Mouse (Mus musculus) midbrain, postnatal 0 days (tissue): Measurements from ENCODE around the gene Lrrc74a. TPM values are rescaled to one million over a fixed set of nuclear protein-coding genes. Genes with fewer than 3 reads are reported as not detected.
A peak's percentile ranks its signal among the peaks of the same experiment; 100 is the strongest.

Source experiments
- ATAC-seq: fragments of 200-750 bp; cut with Nextera tagmentation; 2 replicates; pipeline ENCODE4 v1.8.0; 2017; ENCODE audit warnings: moderate number of reproducible peaks, mild to moderate bottlenecking, moderate TSS enrichment, moderate library complexity; ENCODE audit not compliant: low FRiP score
- DNase-seq: peaks from one replicate; pipeline ENCODE4 v3.0.0-alpha.2; 2015; ENCODE audit warnings: low spot score
- H3K27ac ChIP-seq: fragments of 300-500 bp; sonication (generic); 2 replicates; pipeline ENCODE4 v1.5.1; 2014; ENCODE audit warnings: low read depth, mild to moderate bottlenecking, low read length, mixed read lengths
- H3K27me3 ChIP-seq: fragments of 300-500 bp; sonication (generic); 2 replicates; pipeline ENCODE4 v1.6.1; 2014; ENCODE audit warnings: low read length, control low read depth, mixed read lengths; ENCODE audit not compliant: insufficient read depth
- H3K36me3 ChIP-seq: fragments of 300-500 bp; sonication (generic); 2 replicates; pipeline ENCODE4 v1.6.1; 2014; ENCODE audit warnings: low read length, control low read depth, mixed read lengths; ENCODE audit not compliant: insufficient read depth
- H3K4me1 ChIP-seq: fragments of 300-500 bp; sonication (generic); 2 replicates; pipeline ENCODE4 v1.6.1; 2014; ENCODE audit warnings: mild to moderate bottlenecking, control low read depth, antibody characterized with exemption, low read length, mixed read lengths; ENCODE audit not compliant: insufficient read depth
- H3K4me2 ChIP-seq: fragments of 300-500 bp; sonication (generic); 2 replicates; pipeline ENCODE4 v1.6.1; 2014; ENCODE audit warnings: low read depth, mild to moderate bottlenecking, low read length, mixed read lengths; ENCODE audit not compliant: poor library complexity, severe bottlenecking
- H3K4me3 ChIP-seq: fragments of 300-500 bp; sonication (generic); 2 replicates; pipeline ENCODE4 v1.5.1; 2014; ENCODE audit warnings: low read depth, mild to moderate bottlenecking, low read length, moderate library complexity
- H3K9ac ChIP-seq: fragments of 300-500 bp; sonication (generic); replicated peaks from 2 replicates; pipeline ENCODE4 v1.6.1; 2014; ENCODE audit warnings: mild to moderate bottlenecking, low read length, moderate library complexity, mixed read lengths; ENCODE audit not compliant: poor library complexity, severe bottlenecking
- H3K9me3 ChIP-seq: fragments of 300-500 bp; sonication (generic); 2 replicates; pipeline ENCODE4 v1.6.1; 2016; ENCODE audit warnings: low read length, control low read depth
- CTCF ChIP-seq: IDR thresholded peaks from 2 replicates; pipeline ENCODE4 v1.5.1; 2016; ENCODE audit warnings: antibody characterized with exemption, mild to moderate bottlenecking
- WGBS: fragments of 180-500 bp; shearing (Covaris S2); extraction: QIAGEN DNeasy Blood & Tissue Kit; methylation state at CpG from one replicate; pipeline ENCODE4 v1.1.7; 2014; 5-methylcytosine and 5-hydroxymethylcytosine counted together
- polyA plus RNA-seq: library from polyadenylated mRNA; unstranded; fragments of >200 nt; fragmentation: Nextera tagmentation; extraction: Ambion mirVana; gene quantifications from 2 replicates; pipeline ENCODE4 v1.2.1, GENCODE M21; 2015
- total RNA-seq: library from RNA; depleted of rRNA; stranded (reverse); fragments of >200 nt; gene quantifications from 2 replicates; pipeline ENCODE4 v1.2.3, GENCODE M21; 2014

Gene Lrrc74a
- total and polyA plus RNA-seq, 2 experiments from 2014 or later = not detected

DNA sequence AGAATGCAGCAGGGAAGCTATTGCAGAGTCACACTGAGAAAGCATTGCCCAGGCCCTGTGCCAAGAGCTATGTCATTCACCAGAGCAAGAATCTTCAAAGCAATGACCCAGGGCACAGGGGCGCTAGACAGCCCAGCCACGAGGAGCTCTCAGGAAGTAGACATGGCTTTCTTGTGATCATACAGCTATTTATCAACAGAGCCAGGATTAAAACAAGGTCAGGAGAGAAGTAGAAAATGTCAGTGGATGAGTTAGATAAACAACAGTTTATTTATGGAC lies 56.6 kb downstream of the Lrrc74a start:
- H3K4me1 ChIP-seq = peaks cover 10% of the 10 kb centered on the region
- no peak overlapping the region for H3K4me3 ChIP-seq
- H3K36me3 ChIP-seq = no peaks in the 10 kb centered on the region
- H3K9ac ChIP-seq = peak overlapping the region; percentile 29; the same call in 1 of the 2 replicates
- no peak overlapping the region for H3K4me2 ChIP-seq
- DNase-seq = peak; percentile 77
- TF ChIP-seq CTCF = 0 out of 2 replicates have a peak, but pooled peaks have one; percentile 1
- no peak for ATAC-seq
- H3K27me3 ChIP-seq = no peaks in the 10 kb centered on the region
- peak overlapping the region; percentile 63; the same call in 1 of the 2 replicates for H3K27ac ChIP-seq
- H3K9me3 ChIP-seq = no peaks in the 10 kb centered on the region
- WGBS = 10% methylated on average over 2 of the region's 2 CpGs

DNA sequence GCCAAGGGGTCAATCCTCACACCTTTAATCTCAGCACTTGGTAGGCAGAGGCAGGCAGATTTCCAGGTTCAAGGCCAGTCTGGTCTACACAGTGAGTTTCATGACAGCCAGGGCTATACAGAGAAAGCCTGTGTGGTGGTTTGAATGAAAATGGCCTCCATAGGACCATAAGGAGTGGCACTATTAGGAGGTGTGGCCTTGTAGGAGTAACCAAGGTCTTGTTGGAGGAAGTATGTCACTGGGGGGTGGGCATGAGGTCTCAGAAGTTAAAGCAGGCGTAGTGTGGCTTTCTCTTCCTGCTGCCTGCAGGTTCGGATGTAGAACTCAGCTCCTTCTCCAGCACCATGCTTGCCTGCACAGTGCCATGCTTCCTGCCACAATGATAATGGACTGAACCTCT lies 57.8 kb downstream of the Lrrc74a start:
- H3K4me1 ChIP-seq = peaks cover 8% of the 10 kb centered on the region
- H3K36me3 ChIP-seq = no peaks in the 10 kb centered on the region
- WGBS = 90% methylated on average over 2 of the region's 2 CpGs
- no peak overlapping the region for H3K27ac ChIP-seq
- no peak for TF ChIP-seq CTCF
- no peaks in the 10 kb centered on the region for H3K27me3 ChIP-seq
- no peak overlapping the region for H3K9ac ChIP-seq
- no peak overlapping the region for H3K4me3 ChIP-seq
- no peaks in the 10 kb centered on the region for H3K9me3 ChIP-seq
- DNase-seq = no peak
- no peak for ATAC-seq
- no peak overlapping the region for H3K4me2 ChIP-seq

DNA sequence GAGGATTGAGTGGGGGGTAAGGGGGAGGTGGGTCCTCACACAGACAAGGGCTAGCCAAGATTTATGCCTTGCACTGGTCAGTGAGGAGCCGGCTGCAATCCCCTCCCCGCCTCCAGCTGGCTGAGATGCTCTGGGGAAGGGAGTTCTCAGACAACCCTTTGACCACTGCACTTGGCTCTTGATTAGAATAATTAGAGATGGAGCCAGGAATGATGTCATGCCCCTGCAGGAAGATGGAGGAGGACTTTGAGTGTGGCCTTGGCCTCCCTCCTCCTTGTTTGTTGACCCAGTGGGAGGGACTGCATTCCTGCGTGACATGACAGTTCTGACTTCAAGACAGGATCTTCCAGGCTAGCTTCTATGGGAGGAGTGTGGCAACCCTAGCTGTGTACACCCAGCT lies 59.7 kb downstream of the Lrrc74a start:
- WGBS = 62% methylated on average over 3 of the region's 3 CpGs
- H3K27ac ChIP-seq = no peak overlapping the region

DNA sequence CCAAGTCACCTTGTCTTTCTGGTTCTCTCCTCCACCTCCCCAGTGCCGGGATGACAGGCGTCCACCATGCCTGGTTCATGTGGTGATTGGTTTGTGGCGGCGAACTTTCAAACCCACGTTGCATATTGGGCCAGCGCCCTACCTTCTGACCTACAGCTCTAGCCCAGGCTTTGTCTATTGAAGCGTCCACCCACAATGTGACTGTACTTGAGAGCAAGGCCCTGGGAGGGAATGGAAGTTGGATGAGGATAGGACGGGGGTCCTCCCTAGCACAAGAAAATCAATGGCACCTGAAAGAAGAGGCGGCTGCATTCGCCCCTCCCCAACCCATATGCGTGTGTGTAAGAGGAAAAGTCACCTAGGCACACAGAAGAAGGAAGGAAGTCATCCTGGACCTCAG lies 60.2 kb downstream of the Lrrc74a start:
- Histone ChIP-seq H3K27ac (no peak overlapping the region), H3K9ac (no peak overlapping the region), H3K27me3 (no peaks in the 10 kb centered on the region), H3K4me1 (peaks cover 14% of the 10 kb centered on the region), H3K36me3 (no peaks in the 10 kb centered on the region), H3K4me2 (no peak overlapping the region), H3K9me3 (no peaks in the 10 kb centered on the region), H3K4me3 (no peak overlapping the region)
- DNase-seq (no peak), ATAC-seq (no peak)
- TF ChIP-seq CTCF = no peak
- WGBS = 91% methylated on average over 11 of the region's 11 CpGs

More for the DNA sequence above, 59.7 kb downstream of the Lrrc74a start:
- no peaks in the 10 kb centered on the region for H3K36me3 ChIP-seq
- no peak overlapping the region for H3K4me3 ChIP-seq
- ATAC-seq (no peak), DNase-seq (peak; percentile 60)
- no peak overlapping the region for H3K9ac ChIP-seq
- H3K4me2 ChIP-seq = no peak overlapping the region
- H3K9me3 ChIP-seq = no peaks in the 10 kb centered on the region
- H3K27me3 ChIP-seq = no peaks in the 10 kb centered on the region
- no peak for TF ChIP-seq CTCF
- H3K4me1 ChIP-seq = peaks cover 9% of the 10 kb centered on the region

DNA sequence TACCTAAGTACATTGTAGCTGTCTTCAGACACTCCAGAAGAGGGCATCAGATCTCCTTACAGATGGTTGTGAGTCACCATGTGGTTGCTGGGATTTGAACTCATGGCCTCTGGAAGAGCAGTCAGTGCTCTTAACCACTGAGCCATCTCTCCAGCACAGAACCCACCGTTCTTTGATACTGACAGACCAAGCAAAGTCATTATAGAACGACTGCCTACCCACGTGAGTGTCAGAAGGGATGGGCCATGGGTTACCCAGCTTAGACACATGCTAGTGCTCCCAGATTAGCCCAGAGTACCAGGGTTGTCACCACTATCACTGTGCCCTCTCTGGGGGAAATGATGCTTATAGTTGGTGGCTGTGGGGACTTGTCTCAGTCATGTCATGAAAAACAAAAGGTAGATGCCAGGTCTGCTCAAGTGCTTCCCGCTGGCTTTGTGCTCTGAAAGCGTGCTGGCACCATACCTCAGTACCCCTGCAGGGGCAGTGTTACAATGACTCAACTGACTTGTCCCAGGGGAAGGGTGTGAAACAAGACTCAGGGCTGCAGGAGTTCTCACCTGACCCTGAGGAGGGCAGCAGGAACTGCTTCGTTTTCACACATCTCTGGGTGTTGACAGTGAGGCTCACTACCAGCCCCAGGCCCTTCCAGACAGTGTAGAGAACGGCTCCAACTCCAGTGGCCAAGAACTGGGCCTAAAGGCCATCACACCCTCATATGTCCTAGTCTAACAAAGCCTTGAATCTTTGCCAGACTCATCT lies 61.1 kb downstream of the Lrrc74a start:
- 53% methylated on average over 7 of the region's 7 CpGs for WGBS
- Histone ChIP-seq H3K9ac (0 out of 2 replicates have a peak overlapping the region, but pooled peaks have one; percentile 19), H3K27ac (peak overlapping the region; percentile 62), H3K4me2 (no peak overlapping the region), H3K4me3 (no peak overlapping the region), H3K9me3 (no peaks in the 10 kb centered on the region), H3K27me3 (no peaks in the 10 kb centered on the region), H3K36me3 (no peaks in the 10 kb centered on the region), H3K4me1 (peaks cover 10% of the 10 kb centered on the region)
- DNase-seq = peak; percentile 61
- TF ChIP-seq CTCF = peak; percentile 28; the same call in 1 of the 2 replicates
- ATAC-seq = peak; percentile 61; the same call in 1 of the 2 replicates

DNA sequence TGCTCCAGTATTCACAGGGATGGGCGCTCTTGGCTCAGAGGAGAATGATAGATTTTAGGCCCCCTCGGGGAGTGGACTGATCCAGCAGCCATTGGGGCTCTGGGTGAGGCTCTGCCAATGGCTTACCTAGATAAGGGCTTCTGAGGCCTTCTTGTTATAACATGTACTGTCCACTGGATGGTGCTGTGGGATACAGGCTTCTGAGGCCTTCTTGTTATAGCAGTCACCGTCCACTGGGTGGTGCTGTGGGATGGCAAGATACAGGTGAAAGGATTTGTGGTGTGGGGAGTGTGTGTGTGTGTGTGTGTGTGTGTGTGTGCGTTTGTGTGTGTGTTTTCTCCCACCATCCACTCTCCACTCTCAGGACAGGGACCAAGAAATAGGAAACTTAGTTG lies 61.7 kb downstream of the Lrrc74a start:
- H3K4me2 ChIP-seq = no peak overlapping the region
- no peaks in the 10 kb centered on the region for H3K36me3 ChIP-seq
- 1% methylated on average over 4 of the region's 4 CpGs for WGBS
- no peaks in the 10 kb centered on the region for H3K27me3 ChIP-seq
- TF ChIP-seq CTCF = peak; percentile 100
- no peak overlapping the region for H3K4me3 ChIP-seq
- peak; percentile 94 for DNase-seq
- H3K9ac ChIP-seq = 0 out of 2 replicates have a peak overlapping the region, but pooled peaks have one; percentile 19
- peak overlapping the region; percentile 62 for H3K27ac ChIP-seq
- peaks cover 13% of the 10 kb centered on the region for H3K4me1 ChIP-seq
- H3K9me3 ChIP-seq = no peaks in the 10 kb centered on the region
- peak; percentile 62; the same call in 1 of the 2 replicates for ATAC-seq
